Mouse (Mus musculus) liver, postnatal 0 days (tissue): ENCODE measurements around the gene Ate1.

ENCODE experiments used
- CTCF ChIP-seq: sonication (generic); IDR thresholded peaks from 2 replicates; pipeline ENCODE4 v1.5.1; 2016; ENCODE audit warnings: antibody characterized with exemption, low read depth
- EP300 ChIP-seq: IDR thresholded peaks from 2 replicates; pipeline ENCODE4 v1.6.1; 2016; ENCODE audit warnings: antibody characterized with exemption, low read depth, mild to moderate bottlenecking

DNA sequence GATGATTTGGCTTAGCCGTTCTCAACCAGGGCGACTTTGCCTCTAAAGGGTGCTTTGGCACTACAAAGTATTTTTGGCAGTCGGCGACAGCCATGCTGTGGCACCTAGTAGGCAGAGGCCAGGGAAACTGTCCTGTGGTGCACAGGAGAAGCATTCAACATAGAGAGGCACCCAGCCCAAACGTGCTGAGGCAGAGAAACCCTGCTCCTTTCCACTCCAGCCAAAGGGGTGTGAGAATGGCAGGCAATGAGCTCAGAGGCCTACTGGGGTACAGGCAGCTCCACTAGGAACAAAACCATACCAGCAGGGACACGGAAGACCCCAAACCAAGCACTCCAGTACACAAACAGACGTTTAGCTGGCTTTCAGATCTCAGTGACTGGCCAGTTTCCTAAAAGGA, 20.0 kb upstream of the Ate1 start:
- no peak for TF ChIP-seq CTCF
- TF ChIP-seq EP300, result no peak
